Mouse (Mus musculus) C2C12 (cell line): ENCODE measurements around the gene Atp13a1.

Experiments
- CEBPB ChIP-seq: IDR thresholded peaks from one replicate; pipeline ENCODE4 v1.6.1; 2011; ENCODE audit warnings: low read depth, mild to moderate bottlenecking, control low read depth, moderate library complexity
- CTCF ChIP-seq: IDR thresholded peaks from one replicate; pipeline ENCODE4 v1.5.1; 2011; ENCODE audit not compliant: control insufficient read depth, insufficient read depth, insufficient read length
- FOSL1 ChIP-seq: IDR thresholded peaks from one replicate; pipeline ENCODE4 v1.8.0; 2011; ENCODE audit warnings: mild to moderate bottlenecking, low read length; ENCODE audit not compliant: poor library complexity, insufficient read depth, severe bottlenecking
- MAX ChIP-seq: IDR thresholded peaks from one replicate; pipeline ENCODE4 v1.6.1; 2011; ENCODE audit warnings: mild to moderate bottlenecking, control low read depth
- MYOG ChIP-seq: IDR thresholded peaks from one replicate; pipeline ENCODE4 v1.6.1; 2011; ENCODE audit not compliant: control insufficient read depth, insufficient read length; ENCODE audit errors: extremely low read depth
- USF1 ChIP-seq: IDR thresholded peaks from one replicate; pipeline ENCODE4 v1.6.1; 2011; ENCODE audit warnings: low read depth, mild to moderate bottlenecking, control low read depth, moderate library complexity

DNA sequence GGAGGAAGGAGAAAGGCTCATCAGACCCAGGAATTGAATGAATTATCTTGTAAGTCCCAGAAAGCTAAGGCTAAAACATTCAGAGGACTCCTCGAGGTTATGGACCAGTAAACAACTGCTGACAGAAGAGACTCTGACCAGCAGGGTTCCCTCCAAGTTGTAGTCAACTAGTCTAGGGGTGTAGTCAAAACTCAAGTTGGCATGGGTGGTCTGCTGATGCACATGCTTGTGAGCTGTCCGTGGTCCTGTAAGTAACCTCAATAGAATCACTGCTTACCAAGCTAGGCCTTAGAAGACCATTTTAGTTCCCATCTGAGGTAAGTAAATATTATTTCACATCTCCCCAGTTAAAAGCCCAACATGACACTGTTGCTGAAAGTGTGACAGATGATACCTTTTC, 49.7 kb upstream of the Atp13a1 start:
- TF ChIP-seq CTCF (no peak), MAX (no peak), USF1 (no peak), FOSL1 (no peak), MYOG (no peak), CEBPB (no peak)
